Comparison of ENCODE assay signal across 23 mouse cellular contexts in the genomic region with DNA sequence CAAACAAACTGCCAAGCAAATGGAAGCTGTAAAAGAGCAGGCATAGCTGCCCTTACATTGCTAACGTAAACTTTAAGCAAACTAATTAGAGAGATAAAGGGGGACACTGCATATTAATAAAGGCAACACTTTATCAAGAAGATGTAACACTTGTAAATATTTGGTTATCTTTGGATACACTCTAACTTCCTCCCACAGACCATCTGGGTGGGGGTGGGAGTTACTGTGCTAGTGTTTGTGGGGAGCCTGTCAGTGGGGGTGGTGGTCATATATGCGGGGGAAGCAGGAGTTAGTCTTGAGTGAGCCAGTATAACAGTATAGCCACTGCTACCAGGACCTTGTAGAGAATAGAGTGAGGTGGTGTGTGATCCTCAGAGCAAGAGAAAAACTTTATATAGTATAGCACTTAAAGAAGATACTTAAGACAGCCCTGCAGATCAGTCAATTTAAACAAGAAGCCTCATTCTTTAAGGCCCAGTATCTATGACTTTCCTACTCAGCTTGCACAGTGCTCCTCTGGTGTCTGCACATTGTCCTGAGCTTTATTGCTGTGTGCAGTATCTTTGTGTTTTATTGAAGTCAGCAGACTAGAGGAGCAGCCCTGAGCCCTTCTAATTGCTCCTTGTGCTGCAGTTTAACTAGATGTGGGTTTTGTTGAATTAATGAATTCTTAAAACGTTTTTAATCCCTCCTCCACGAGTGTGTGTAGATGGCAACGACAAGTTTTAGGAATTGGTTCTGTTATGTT. TPM values are rescaled to one million over a fixed set of nuclear protein-coding genes. Genes with fewer than 3 reads are reported as not detected.
DNase-seq lines count a peak whose midpoint lies in the region; ATAC-seq and TF ChIP-seq lines count a peak whose summit lies in the region.
"Had no signal": no experiment of that assay in that cellular context is flagged by ENCODE, and none has a peak within 500 bp of the region (broad histone marks: within the 10 kb centered on the region; RNA-seq: fewer than 3 reads in every experiment).

No protein-coding gene starts in this region.

- no peak overlapping the region for H3K9ac ChIP-seq in lung, embryonic 14.5 days
- H3K9ac ChIP-seq in liver, embryonic 12.5 days, result 0 out of 2 replicates have a peak overlapping the region, but pooled peaks have one; percentile 17
- H3K9ac ChIP-seq: embryonic facial prominence, embryonic 13.5 days; forebrain, embryonic 15.5 days; hindbrain, embryonic 12.5 days; limb, embryonic 15.5 days; midbrain, embryonic 13.5 days; neural tube, embryonic 12.5 days had no signal

- no peak overlapping the region for H3K4me3 ChIP-seq in lung, embryonic 14.5 days (ENCODE audit: low read depth, low read length)
- no peak overlapping the region for H3K4me3 ChIP-seq in liver, embryonic 12.5 days
- H3K4me3 ChIP-seq: embryonic facial prominence, embryonic 13.5 days; forebrain, embryonic 15.5 days; heart, embryonic 10.5 days; hindbrain, embryonic 12.5 days; limb, embryonic 15.5 days; midbrain, embryonic 13.5 days; neural tube, embryonic 12.5 days had no signal

- H3K4me1 ChIP-seq in lung, embryonic 14.5 days (ENCODE audit: insufficient read depth), result peaks cover 16% of the 10 kb centered on the region
- H3K4me1 ChIP-seq in liver, embryonic 12.5 days, result peaks cover 61% of the 10 kb centered on the region
- H3K4me1 ChIP-seq: forebrain, embryonic 15.5 days; hindbrain, embryonic 12.5 days; limb, embryonic 15.5 days; midbrain, embryonic 13.5 days; neural tube, embryonic 12.5 days had no signal

- 34% methylated on average over 5 of the region's 5 CpGs for WGBS in lung, embryonic 14.5 days
- 45% methylated on average over 5 of the region's 5 CpGs for WGBS in liver, embryonic 12.5 days (ENCODE audit: insufficient replicate concordance)

- DNase-seq in lung, embryonic 14.5 days, result no peak
- DNase-seq in lung, postnatal 10 days, result no peak
- no peak for DNase-seq in adrenal gland, adult 18-20 months (ENCODE audit: low spot score in 2 of 2)
- no peak for DNase-seq in left cerebral cortex, adult 9 months (ENCODE audit: low spot score in 2 of 2)
- DNase-seq: adrenal gland, adult 2 months; cerebellum, adult 8-10 months; gastrocnemius, postnatal 36 days; kidney, adult 11 months; thymus, postnatal 36 days had no signal

- no peaks in the 10 kb centered on the region for H3K9me3 ChIP-seq in lung, embryonic 14.5 days (ENCODE audit: low read depth, low read length)
- no peaks in the 10 kb centered on the region for H3K9me3 ChIP-seq in liver, embryonic 12.5 days (replicated peaks)
- H3K9me3 ChIP-seq: embryonic facial prominence, embryonic 13.5 days; forebrain, embryonic 15.5 days; heart, embryonic 10.5 days; hindbrain, embryonic 12.5 days; limb, embryonic 15.5 days; midbrain, embryonic 13.5 days; neural tube, embryonic 12.5 days had no signal

- H3K27me3 ChIP-seq in lung, embryonic 14.5 days (ENCODE audit: insufficient read depth, low read length), result no peaks in the 10 kb centered on the region
- H3K27me3 ChIP-seq in liver, embryonic 12.5 days (replicated peaks), result no peaks in the 10 kb centered on the region
- H3K27me3 ChIP-seq: CH12.LX; embryonic facial prominence, embryonic 13.5 days; forebrain, embryonic 15.5 days; hindbrain, embryonic 12.5 days; limb, embryonic 15.5 days; midbrain, embryonic 13.5 days; neural tube, embryonic 12.5 days had no signal

- H3K27ac ChIP-seq in lung, embryonic 14.5 days (ENCODE audit: low read depth), result no peak overlapping the region
- peak overlapping the region; percentile 59 for H3K27ac ChIP-seq in liver, embryonic 12.5 days
- H3K27ac ChIP-seq: embryonic facial prominence, embryonic 13.5 days; forebrain, embryonic 15.5 days; heart, embryonic 10.5 days; hindbrain, embryonic 12.5 days; kidney, postnatal 0 days; limb, embryonic 15.5 days; macrophage; midbrain, embryonic 13.5 days; neural tube, embryonic 12.5 days; stomach, postnatal 0 days had no signal

- no peak for TF ChIP-seq CTCF in lung, embryonic 14.5 days (IDR thresholded peaks at IDR 0.05; ENCODE audit: low read depth)

- 0 out of 2 replicates have a peak overlapping the region, but pooled peaks have one; percentile 4 for H3K4me2 ChIP-seq in lung, embryonic 14.5 days
- peak overlapping the region; percentile 31 for H3K4me2 ChIP-seq in liver, embryonic 12.5 days
- H3K4me2 ChIP-seq: embryonic facial prominence, embryonic 13.5 days; forebrain, embryonic 15.5 days; hindbrain, embryonic 12.5 days; limb, embryonic 15.5 days; midbrain, embryonic 13.5 days; neural tube, embryonic 12.5 days had no signal

- ATAC-seq in lung, embryonic 14.5 days (ENCODE audit: insufficient read depth), result peak; percentile 75; the same call in 1 of the 2 replicates
- peak; percentile 69 for ATAC-seq in common myeloid progenitor, adult 5-6 weeks (replicated peaks; ENCODE audit: low read depth, poor library complexity, severe bottlenecking)
- peak; percentile 56; the same call in 1 of the 2 replicates for ATAC-seq in liver, embryonic 12.5 days
- ATAC-seq in megakaryocyte-erythroid progenitor cell, adult 5-6 weeks (replicated peaks; ENCODE audit: low FRiP score, low TSS enrichment, poor library complexity, severe bottlenecking), result peak; percentile 55
- ATAC-seq: forebrain, embryonic 15.5 days; midbrain, embryonic 13.5 days had no signal

- no peaks in the 10 kb centered on the region for H3K36me3 ChIP-seq in lung, embryonic 14.5 days (ENCODE audit: insufficient read depth)
- H3K36me3 ChIP-seq in liver, embryonic 12.5 days, result 0 out of 2 replicates have a peak, but pooled peaks cover under 1% of the 10 kb centered on the region
- H3K36me3 ChIP-seq: embryonic facial prominence, embryonic 13.5 days; forebrain, embryonic 15.5 days; hindbrain, embryonic 12.5 days; limb, embryonic 15.5 days; midbrain, embryonic 13.5 days; neural tube, embryonic 12.5 days had no signal

RNA-seq across cellular contexts. Expression of a gene that starts 10.6 kb away (rescaled TPM):
- polyA plus RNA-seq in lung, embryonic 14.5 days (2014; fragmentation: Nextera tagmentation; extraction: Ambion mirVana), result 218 and 229 TPM in 2 replicates
- 90.6 and 197 TPM in 2 replicates for total RNA-seq in common myeloid progenitor, adult 5-6 weeks (2017)
- 195 and 206 TPM in 2 replicates for polyA plus RNA-seq in liver, embryonic 12.5 days (2016; fragmentation: Nextera tagmentation; extraction: Ambion mirVana)
- 122 and 138 TPM in 2 replicates for total RNA-seq in megakaryocyte-erythroid progenitor cell, adult 5-6 weeks (2014; fragmentation: Nextera tagmentation)
- 168 and 190 TPM in 2 replicates for total RNA-seq in megakaryocyte-erythroid progenitor cell, adult 5-6 weeks (2017)
- 100 to 1,000 TPM; 116 to 142 TPM for total RNA-seq in adrenal gland, adult 18-20 months (2021)

RNA-seq across cellular contexts. Expression of a gene that starts 10.6 kb away (rescaled TPM):
- polyA plus RNA-seq in lung, embryonic 14.5 days (2014; fragmentation: Nextera tagmentation; extraction: Ambion mirVana), result 82.5 and 86.9 TPM in 2 replicates
- total RNA-seq in common myeloid progenitor, adult 5-6 weeks (2017), result 52.1 and 64.5 TPM in 2 replicates
- polyA plus RNA-seq in liver, embryonic 12.5 days (2016; fragmentation: Nextera tagmentation; extraction: Ambion mirVana), result 42.9 and 43.4 TPM in 2 replicates
- 35.0 and 45.5 TPM in 2 replicates for total RNA-seq in megakaryocyte-erythroid progenitor cell, adult 5-6 weeks (2014; fragmentation: Nextera tagmentation)
- 35.5 and 47.5 TPM in 2 replicates for total RNA-seq in megakaryocyte-erythroid progenitor cell, adult 5-6 weeks (2017)
- total RNA-seq in adrenal gland, adult 18-20 months (2021), result 10 to 100 TPM; 83.5 to 99.8 TPM
